Mouse (Mus musculus): ENCODE results near the gene Fundc1. TPM values are rescaled to one million over a fixed set of nuclear protein-coding genes. Genes with fewer than 3 reads are reported as not detected.
"Not testable (repeated sequence)": the region's sequence is repeated elsewhere in the genome, so short reads cannot be mapped to it uniquely, and the experiment has no call there.

The Fundc1 gene
- polyA plus RNA-seq (2016; fragmentation: Nextera tagmentation; extraction: Ambion mirVana), result 32.2 and 39.0 TPM in 2 replicates

GRCm38 (mm10) chrX:17571621-17572459 lies at the start of gene Fundc1:
Fundc1 (minus strand) TSS chrX:17572325.
- H3K4me1 ChIP-seq, result no peaks in the 10 kb centered on the region
- peak within 1 kb of the TSS; percentile 91 for H3K27ac ChIP-seq
- H3K27me3 ChIP-seq (ENCODE audit: insufficient read depth, poor library complexity, severe bottlenecking), result no peaks in the 10 kb centered on the region
- no peaks in the 10 kb centered on the region for H3K9me3 ChIP-seq
- WGBS, result 9% methylated on average over 30 of the region's 30 CpGs
- DNase-seq (ENCODE audit: low spot score), result peak; percentile 95
- peak within 1 kb of the TSS; percentile 62 for H3K4me3 ChIP-seq
- no peaks in the 10 kb centered on the region for H3K36me3 ChIP-seq

DNA sequence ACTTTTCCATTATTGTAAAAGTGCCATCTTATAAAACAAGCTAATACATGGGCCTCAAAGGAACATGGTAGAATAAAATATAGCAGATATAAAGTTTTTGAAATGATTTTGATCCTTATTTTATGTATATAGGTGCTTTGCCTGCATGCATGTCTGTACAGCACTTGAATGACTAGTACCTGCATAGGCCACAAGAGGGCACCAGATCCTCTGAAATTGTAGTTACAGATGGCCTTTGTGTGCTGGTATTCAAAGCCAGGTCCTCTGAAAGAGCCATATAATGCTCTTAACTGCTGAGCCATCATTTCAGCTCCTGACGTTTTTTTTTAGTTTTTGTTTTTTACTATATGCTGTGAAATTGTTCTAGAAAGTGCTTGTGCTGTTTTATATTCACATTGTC lies 39.1 kb upstream of the Fundc1 start:
- Histone ChIP-seq H3K36me3 (no peaks in the 10 kb centered on the region), H3K4me3 (no peak overlapping the region), H3K27me3 (ENCODE audit: insufficient read depth, poor library complexity, severe bottlenecking) (no peaks in the 10 kb centered on the region), H3K4me1 (no peaks in the 10 kb centered on the region), H3K9me3 (no peaks in the 10 kb centered on the region), H3K27ac (no peak overlapping the region)
- no peak for DNase-seq (ENCODE audit: low spot score)
- 58% methylated on average over 1 of the region's 1 CpGs for WGBS

GRCm38 (mm10) chrX:17608763-17609162 lies 36.6 kb upstream of the Fundc1 start:
- H3K27me3 ChIP-seq (ENCODE audit: insufficient read depth, poor library complexity, severe bottlenecking), result no peaks in the 10 kb centered on the region
- no peaks in the 10 kb centered on the region for H3K9me3 ChIP-seq
- H3K27ac ChIP-seq, result no peak overlapping the region
- no peak overlapping the region for H3K4me3 ChIP-seq
- no peaks in the 10 kb centered on the region for H3K36me3 ChIP-seq
- 68% methylated on average over 1 of the region's 1 CpGs for WGBS
- H3K4me1 ChIP-seq, result no peaks in the 10 kb centered on the region
- no peak for DNase-seq (ENCODE audit: low spot score)

DNA sequence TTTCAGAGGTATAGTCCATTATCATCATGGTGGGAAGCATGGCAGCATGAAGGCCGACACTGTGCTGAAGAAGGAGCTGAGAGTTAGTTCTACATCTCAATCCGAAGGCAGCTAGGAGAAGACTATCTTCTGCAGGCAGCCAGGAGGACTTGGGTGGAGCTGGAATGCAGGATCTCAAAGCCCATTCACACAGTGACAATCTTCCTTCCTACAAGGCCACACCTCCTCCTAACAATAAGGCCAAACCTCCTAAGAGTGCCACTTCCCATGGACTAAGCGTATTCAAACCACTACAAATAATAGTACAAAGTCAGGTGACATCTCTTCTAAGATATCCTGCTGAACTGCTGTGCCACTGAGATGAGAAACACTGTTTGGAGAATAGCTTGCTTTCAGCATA lies 35.5 kb upstream of the Fundc1 start:
- DNase-seq (ENCODE audit: low spot score), result no peak
- Histone ChIP-seq H3K4me3 (no peak overlapping the region), H3K27ac (no peak overlapping the region), H3K4me1 (no peaks in the 10 kb centered on the region), H3K27me3 (ENCODE audit: insufficient read depth, poor library complexity, severe bottlenecking) (no peaks in the 10 kb centered on the region), H3K36me3 (no peaks in the 10 kb centered on the region), H3K9me3 (no peaks in the 10 kb centered on the region)
- WGBS, result 74% methylated on average over 3 of the region's 3 CpGs

GRCm38 (mm10) chrX:17593331-17593730 lies 21.2 kb upstream of the Fundc1 start:
- H3K27ac ChIP-seq, result no peak overlapping the region
- no peaks in the 10 kb centered on the region for H3K9me3 ChIP-seq

GRCm38 (mm10) chrX:17590745-17591144 lies 18.6 kb upstream of the Fundc1 start:
- Histone ChIP-seq H3K36me3 (no peaks in the 10 kb centered on the region), H3K27me3 (ENCODE audit: insufficient read depth, poor library complexity, severe bottlenecking) (no peaks in the 10 kb centered on the region), H3K4me1 (no peaks in the 10 kb centered on the region), H3K4me3 (no peak overlapping the region), H3K27ac (no peak overlapping the region), H3K9me3 (no peaks in the 10 kb centered on the region)
- DNase-seq (ENCODE audit: low spot score), result no peak
- 19% methylated on average over 1 of the region's 1 CpGs for WGBS

More at GRCm38 (mm10) chrX:17593331-17593730, 21.2 kb upstream of the Fundc1 start:
- H3K27me3 ChIP-seq (ENCODE audit: insufficient read depth, poor library complexity, severe bottlenecking), result no peaks in the 10 kb centered on the region
- no peak overlapping the region for H3K4me3 ChIP-seq
- H3K36me3 ChIP-seq, result no peaks in the 10 kb centered on the region
- no peak for DNase-seq (ENCODE audit: low spot score)
- H3K4me1 ChIP-seq, result no peaks in the 10 kb centered on the region

DNA sequence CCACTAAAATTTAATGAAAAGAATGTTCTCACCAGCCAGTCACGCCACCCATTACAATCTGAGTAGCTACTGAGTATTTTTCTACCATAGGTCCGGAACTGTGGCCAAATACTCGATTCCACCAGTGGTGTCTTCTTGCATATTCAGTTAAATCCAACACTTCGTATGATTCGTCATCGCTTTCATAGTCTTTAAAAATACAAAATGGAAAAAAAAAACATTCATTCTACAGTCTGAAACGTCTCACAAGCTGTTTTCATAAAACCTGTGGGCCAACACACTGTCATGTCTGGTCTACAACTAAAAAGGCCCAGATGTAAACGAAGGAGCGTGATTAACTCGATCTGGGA lies 879 bp downstream of the Fundc1 start:
- Histone ChIP-seq H3K9me3 (no peaks in the 10 kb centered on the region), H3K4me1 (no peaks in the 10 kb centered on the region), H3K36me3 (no peaks in the 10 kb centered on the region), H3K27me3 (ENCODE audit: insufficient read depth, poor library complexity, severe bottlenecking) (no peaks in the 10 kb centered on the region), H3K4me3 (peak overlapping the region; percentile 62), H3K27ac (peak overlapping the region; percentile 91)
- WGBS, result 38% methylated on average over 10 of the region's 10 CpGs
- DNase-seq (ENCODE audit: low spot score), result no peak

DNA sequence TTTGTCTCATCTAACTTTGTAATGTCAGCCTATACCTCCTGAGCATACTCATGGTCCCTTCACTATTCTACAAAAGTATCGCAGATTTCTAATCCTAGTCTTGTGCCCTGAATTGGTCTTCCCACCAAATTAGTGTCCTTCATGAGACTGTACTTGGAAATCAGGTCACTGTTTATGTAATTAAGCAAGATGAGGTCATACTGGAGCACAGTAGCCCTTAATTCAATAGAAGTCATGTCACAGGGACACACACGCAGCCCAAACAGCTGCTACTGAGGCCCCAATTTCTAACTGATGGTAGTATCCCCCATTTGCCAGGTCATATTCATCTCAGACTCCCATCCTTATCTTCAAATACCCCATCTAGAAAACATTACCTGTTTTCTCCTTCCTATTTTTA lies 3.5 kb downstream of the Fundc1 start:
- no peak overlapping the region for H3K4me3 ChIP-seq
- no peak overlapping the region for H3K27ac ChIP-seq
- no peaks in the 10 kb centered on the region for H3K9me3 ChIP-seq
- no peaks in the 10 kb centered on the region for H3K27me3 ChIP-seq (ENCODE audit: insufficient read depth, poor library complexity, severe bottlenecking)
- no peaks in the 10 kb centered on the region for H3K4me1 ChIP-seq
- no peak for DNase-seq (ENCODE audit: low spot score)
- WGBS, result 94% methylated on average over 2 of the region's 2 CpGs
- no peaks in the 10 kb centered on the region for H3K36me3 ChIP-seq

DNA sequence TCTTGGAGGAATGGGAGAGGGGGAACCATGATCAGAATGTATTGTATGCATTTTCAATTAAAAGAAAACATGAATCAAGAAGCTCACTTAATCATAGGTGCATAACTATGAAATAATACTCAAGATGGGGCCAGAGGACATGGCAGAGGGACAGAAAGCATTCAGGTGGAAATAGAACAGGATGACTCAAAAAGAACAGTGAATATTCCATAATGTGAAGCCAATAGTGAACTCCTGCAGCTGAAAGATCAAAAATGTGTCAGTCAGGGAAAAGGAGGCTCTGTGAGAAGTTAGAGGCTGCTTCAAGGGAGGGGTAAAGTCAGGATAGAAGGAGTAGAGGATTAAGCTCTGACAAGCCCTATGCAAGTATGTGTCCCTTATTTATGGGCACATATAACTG lies 6.4 kb downstream of the Fundc1 start:
- Histone ChIP-seq H3K27me3 (ENCODE audit: insufficient read depth, poor library complexity, severe bottlenecking) (no peaks in the 10 kb centered on the region), H3K9me3 (no peaks in the 10 kb centered on the region), H3K36me3 (no peaks in the 10 kb centered on the region), H3K4me3 (no peak overlapping the region), H3K27ac (no peak overlapping the region), H3K4me1 (no peaks in the 10 kb centered on the region)
- no peak for DNase-seq (ENCODE audit: low spot score)

DNA sequence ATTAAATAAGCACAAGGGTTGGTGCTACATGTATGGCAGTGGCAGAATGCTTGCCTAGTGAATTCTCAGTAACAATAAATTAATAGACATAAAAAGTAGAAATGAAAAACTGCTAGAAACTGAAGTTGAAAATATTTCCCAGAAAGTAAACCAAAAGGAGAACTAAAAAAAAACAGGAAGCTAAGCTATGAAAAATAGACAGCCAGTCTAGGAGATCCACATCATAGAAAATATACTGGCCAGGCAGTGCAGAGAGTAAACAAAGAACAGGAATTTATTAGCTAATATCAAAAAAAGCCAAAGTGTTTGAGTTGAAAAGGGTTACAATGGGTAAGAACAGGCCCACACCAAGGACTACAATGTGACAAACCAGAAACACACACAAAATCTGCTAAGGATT lies 7.4 kb downstream of the Fundc1 start:
- no peaks in the 10 kb centered on the region for H3K4me1 ChIP-seq
- no peaks in the 10 kb centered on the region for H3K36me3 ChIP-seq
- H3K4me3 ChIP-seq, result no peak overlapping the region
- no peaks in the 10 kb centered on the region for H3K27me3 ChIP-seq (ENCODE audit: insufficient read depth, poor library complexity, severe bottlenecking)
- no peak for DNase-seq (ENCODE audit: low spot score)
- no peaks in the 10 kb centered on the region for H3K9me3 ChIP-seq
- H3K27ac ChIP-seq, result no peak overlapping the region

- Histone ChIP-seq H3K27me3 (ENCODE audit: insufficient read depth, poor library complexity, severe bottlenecking) (no peaks in the 10 kb centered on the region), H3K4me3 (no peak overlapping the region), H3K9me3 (no peaks in the 10 kb centered on the region), H3K36me3 (no peaks in the 10 kb centered on the region), H3K4me1 (no peaks in the 10 kb centered on the region), H3K27ac (no peak overlapping the region)
- DNase-seq (ENCODE audit: low spot score), result no peak
- WGBS, result 76% methylated on average over 4 of the region's 4 CpGs
Observed at GRCm38 (mm10) chrX:17558746-17559145, 13.4 kb downstream of the Fundc1 start.

DNA sequence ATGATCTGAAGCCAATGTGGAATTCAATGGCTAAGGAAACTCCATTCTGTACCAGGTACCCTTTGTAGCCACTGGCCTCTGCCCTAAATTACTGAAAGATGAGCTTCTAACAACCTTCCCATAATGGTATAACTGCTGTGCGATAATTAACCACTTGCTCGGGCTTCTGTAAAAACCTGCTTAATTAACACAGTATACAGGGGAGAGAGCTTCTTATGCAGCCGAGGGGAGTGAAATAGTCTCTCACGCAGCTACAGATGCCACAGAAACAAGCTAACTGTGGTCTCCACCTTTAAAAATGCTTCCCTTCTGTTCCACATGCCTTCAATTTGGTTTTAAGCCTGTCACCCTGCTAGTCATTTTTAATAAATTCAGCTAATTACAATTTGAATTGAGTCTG lies 17.6 kb downstream of the Fundc1 start:
- Histone ChIP-seq H3K4me1 (no peaks in the 10 kb centered on the region), H3K27me3 (ENCODE audit: insufficient read depth, poor library complexity, severe bottlenecking) (no peaks in the 10 kb centered on the region), H3K4me3 (no peak overlapping the region), H3K36me3 (no peaks in the 10 kb centered on the region), H3K9me3 (no peaks in the 10 kb centered on the region), H3K27ac (no peak overlapping the region)
- DNase-seq (ENCODE audit: low spot score), result no peak
- 90% methylated on average over 4 of the region's 4 CpGs for WGBS

DNA sequence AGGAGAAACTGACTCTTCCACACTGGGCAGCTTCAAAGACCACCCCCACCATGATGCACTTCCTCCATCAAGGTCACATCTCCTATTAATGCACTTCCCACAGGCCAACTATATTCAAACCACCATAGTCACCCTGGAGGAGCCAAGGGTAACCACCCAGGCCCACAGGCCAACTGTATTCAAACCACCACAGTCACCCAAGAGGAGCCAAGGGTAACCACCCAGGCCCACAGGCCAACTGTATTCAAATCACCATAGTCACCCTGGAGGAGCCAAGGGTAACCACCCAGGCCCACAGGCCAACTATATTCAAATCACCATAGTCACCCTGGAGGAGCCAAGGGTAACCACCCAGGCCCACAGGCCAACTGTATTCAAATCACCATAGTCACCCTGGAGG lies 20.5 kb downstream of the Fundc1 start:
- H3K4me1 ChIP-seq; DNase-seq (ENCODE audit: low spot score); H3K9me3 ChIP-seq; H3K27ac ChIP-seq; H3K27me3 ChIP-seq (ENCODE audit: insufficient read depth, poor library complexity, severe bottlenecking); H3K4me3 ChIP-seq; H3K36me3 ChIP-seq: not testable (repeated sequence)

Measured in heart, embryonic 10.5 days (tissue).